Mouse (Mus musculus): Measurements from ENCODE around the gene Hsf3.
"Not testable (repeated sequence)": the region's sequence is repeated elsewhere in the genome, so short reads cannot be mapped to it uniquely, and the experiment has no call there.

The Hsf3 gene

DNA sequence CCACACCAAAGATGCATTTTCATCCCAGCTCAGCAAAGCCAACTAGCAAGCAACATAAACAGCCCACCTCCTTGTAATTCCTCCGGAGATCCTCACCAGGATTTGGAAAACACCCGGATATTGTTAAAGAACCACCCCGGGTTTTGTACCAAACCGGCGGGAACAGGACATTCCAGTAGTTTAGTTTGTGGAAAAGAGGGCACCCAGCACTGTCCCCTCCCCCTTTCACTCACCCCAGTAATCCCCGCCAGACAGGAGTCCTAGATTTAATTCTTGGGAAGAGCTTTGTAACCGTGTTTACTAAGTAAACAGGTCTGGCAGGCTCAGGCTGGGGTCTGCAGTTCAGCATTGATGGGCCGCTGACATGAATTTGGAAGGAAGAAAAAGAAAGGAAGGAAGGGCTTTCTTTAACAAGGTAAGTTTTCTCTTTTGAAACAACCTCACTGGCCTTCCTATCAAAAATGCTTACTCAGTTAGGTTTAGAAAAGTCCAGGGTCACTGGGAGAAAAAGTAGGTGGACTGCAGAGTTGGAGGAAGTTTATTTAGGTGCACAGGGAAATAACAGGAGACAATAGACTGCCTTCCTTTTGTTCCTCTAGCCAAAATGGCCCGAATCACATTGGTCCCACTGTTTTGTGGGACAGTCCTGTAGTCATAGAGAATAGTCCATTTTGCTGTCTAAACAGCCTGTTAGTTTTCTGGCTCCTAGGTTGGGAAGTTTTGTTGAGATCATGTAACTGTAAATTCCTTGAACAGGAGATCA lies at the start of gene Hsf3:
Hsf3 (minus strand) TSS at position 94 of the 763 bp plus-strand sequence.
- no peak for DNase-seq

- no peak for DNase-seq
Observed at GRCm38 (mm10) chrX:96501580-96501979, 45.5 kb upstream of the Hsf3 start.

- DNase-seq: no peak
Observed at GRCm38 (mm10) chrX:96455149-96455548, 945 bp downstream of the Hsf3 start, which contains the start of gene Heph. TSS of gene Heph (plus strand) at chrX:96455359.

GRCm38 (mm10) chrX:96419383-96419782 lies 36.7 kb downstream of the Hsf3 start:
- DNase-seq: no peak

DNA sequence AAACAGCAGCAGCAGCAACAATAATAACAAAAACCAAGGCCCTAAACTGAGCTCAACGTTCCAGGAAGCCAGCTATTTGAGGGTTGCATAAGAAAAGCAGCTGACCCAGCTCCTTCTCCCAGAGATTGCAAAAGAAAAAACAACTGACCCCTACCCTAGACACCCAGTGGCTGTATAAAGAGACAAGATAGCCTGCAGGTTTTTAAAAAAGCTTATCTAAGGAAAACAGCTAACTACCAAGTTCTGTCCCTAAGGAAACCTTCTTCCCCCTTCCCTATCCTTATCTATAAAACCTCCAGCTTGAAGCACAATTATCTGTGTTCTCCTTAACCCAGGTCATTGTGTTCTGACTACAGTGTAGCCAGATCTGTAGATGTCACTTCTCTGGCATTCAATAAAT lies 38.4 kb downstream of the Hsf3 start:
- no peak for DNase-seq

GRCm38 (mm10) chrX:96416970-96417369 lies 39.1 kb downstream of the Hsf3 start:
- DNase-seq: no peak

DNA sequence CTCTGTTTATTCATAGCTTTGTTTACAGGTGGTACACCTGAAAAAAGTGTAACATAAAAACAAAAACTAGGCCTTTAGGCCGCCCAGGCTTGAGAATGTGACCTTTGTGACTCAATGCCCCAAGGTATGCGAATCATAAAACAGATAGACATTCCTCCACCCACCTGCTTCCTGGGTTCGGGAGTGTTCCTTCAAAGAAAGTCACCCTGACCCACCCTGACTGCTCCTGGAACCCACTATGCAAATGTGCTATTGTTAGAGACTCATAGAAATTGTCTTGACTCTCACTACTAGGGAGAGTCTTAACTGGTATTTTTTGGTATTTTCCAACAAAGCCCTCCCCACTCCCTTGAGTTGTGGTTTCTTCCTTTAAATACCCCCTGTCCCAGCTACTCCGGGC lies 40.7 kb downstream of the Hsf3 start:
- DNase-seq: not testable (repeated sequence)

- no peak for DNase-seq
Observed at GRCm38 (mm10) chrX:96339108-96339507, 117.0 kb downstream of the Hsf3 start.

GRCm38 (mm10) chrX:96329764-96330163 lies 126.3 kb downstream of the Hsf3 start:
- DNase-seq: no peak

- DNase-seq: no peak
Observed at GRCm38 (mm10) chrX:96293338-96293737, 162.8 kb downstream of the Hsf3 start, which contains the start of gene Vsig4. TSS of gene Vsig4 (minus strand) at chrX:96293438.

GRCm38 (mm10) chrX:96256509-96256908 lies 199.6 kb downstream of the Hsf3 start:
- no peak for DNase-seq

Measured in thymus, postnatal 36 days (tissue).